Mouse (Mus musculus): ENCODE measurements around the gene Kifc1. TPM values are rescaled to one million over a fixed set of nuclear protein-coding genes. Genes with fewer than 3 reads are reported as not detected.

Gene Kifc1
- polyA plus RNA-seq, 1 experiment, result 32.2 TPM

DNA sequence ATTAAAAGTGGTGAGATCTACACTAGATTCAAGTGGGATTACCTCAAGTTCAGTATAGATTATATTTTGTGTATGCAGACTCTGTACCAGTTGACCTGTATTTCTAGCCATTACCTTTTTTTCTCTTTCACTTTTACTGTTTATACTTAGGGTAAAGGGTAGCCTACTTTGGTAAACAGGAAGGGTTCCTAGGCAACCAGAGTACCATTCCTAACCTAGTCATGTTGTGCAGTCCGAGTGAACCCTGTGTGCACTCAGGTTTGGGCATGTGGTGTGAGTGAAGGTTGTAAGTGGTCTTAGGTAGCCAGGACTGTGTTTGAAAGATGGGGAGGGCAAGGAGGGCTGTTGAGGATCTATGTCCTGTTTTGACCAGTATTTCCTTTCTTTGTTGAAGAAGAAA lies 39.1 kb downstream of the Kifc1 start:
- no peaks in the 10 kb centered on the region for H3K27me3 ChIP-seq (ENCODE audit: control insufficient read depth, insufficient read depth, insufficient read length)
- H3ac ChIP-seq (ENCODE audit: control insufficient read depth, insufficient read length), result no peak overlapping the region
- no peaks in the 10 kb centered on the region for H3K79me2 ChIP-seq (ENCODE audit: control insufficient read depth, insufficient read depth)
- H3K4me3 ChIP-seq, result no peak overlapping the region
- TF ChIP-seq SRF (IDR thresholded peaks at IDR 0.05; ENCODE audit: control insufficient read depth, insufficient read length, low read depth) (no peak), CEBPB (IDR thresholded peaks at IDR 0.05; ENCODE audit: insufficient read depth, poor library complexity, severe bottlenecking) (no peak), E2F4 (IDR thresholded peaks at IDR 0.05; ENCODE audit: insufficient read depth) (no peak)
- H3K4me2 ChIP-seq (ENCODE audit: low read depth), result no peak overlapping the region
- peaks cover 5% of the 10 kb centered on the region for H3K36me3 ChIP-seq (ENCODE audit: control insufficient read depth, insufficient read depth)

DNA sequence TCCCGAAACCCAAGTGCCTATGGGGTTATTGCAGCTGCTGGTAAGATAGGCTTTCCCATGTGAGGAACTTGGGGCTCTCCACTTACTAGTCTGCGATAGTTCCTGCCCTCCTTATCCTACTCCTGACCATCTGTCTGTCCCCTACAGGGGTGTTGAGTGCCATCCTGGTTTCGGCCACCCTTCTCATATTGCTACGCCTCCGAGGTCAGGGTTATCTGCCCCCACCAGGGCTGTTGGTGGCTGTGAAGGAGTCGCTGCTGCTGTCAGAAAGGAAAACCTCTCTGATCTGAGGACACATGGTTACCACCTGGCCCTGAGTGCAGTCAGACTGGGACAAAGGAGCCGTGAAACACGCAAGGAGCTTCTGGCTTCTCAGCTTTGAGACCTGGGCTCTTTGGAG lies 42.3 kb downstream of the Kifc1 start:
- TF ChIP-seq TCF3 (IDR thresholded peaks at IDR 0.05; ENCODE audit: insufficient read length, low read depth), result no peak
- TF ChIP-seq MYOD1 (IDR thresholded peaks at IDR 0.05; ENCODE audit: control insufficient read depth in 1 of 3, insufficient read length in 2 of 3, low read depth in 2 of 3), result peak in 1 of 3 experiments; percentile 60
- Histone ChIP-seq H3K36me3 (ENCODE audit: control insufficient read depth, insufficient read depth) (peaks cover 7% of the 10 kb centered on the region), H3K79me2 (ENCODE audit: control insufficient read depth, insufficient read depth) (no peaks in the 10 kb centered on the region), H3ac (ENCODE audit: control insufficient read depth, insufficient read length) (no peak overlapping the region), H3K27me3 (ENCODE audit: control insufficient read depth, insufficient read depth, insufficient read length) (no peaks in the 10 kb centered on the region), H3K4me2 (ENCODE audit: low read depth) (no peak overlapping the region), H3K4me3 (no peak overlapping the region)

DNA sequence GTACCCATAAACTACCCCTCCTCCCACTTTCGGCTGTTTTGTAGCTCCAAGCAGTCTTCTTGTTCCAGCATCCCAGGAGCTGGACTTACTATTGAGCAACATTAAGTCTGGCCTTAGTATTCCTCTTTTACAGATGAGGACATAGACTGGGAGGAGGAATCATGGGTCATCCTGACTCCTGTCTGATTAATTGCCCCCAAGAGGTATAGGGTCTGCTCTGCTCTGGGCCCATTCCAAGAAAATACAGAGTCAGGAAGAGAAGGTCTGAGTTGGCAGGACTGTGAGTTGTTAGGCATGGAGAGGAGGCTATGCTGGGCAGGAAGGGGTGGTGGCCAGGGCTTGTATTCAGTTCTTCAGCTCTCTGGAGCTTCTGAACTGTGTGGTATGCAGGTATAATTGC lies 46.3 kb downstream of the Kifc1 start:
- Histone ChIP-seq H3K4me2 (ENCODE audit: low read depth) (peak overlapping the region; percentile 99), H3K4me3 (peak overlapping the region; percentile 59), H3ac (ENCODE audit: control insufficient read depth, insufficient read length) (no peak overlapping the region), H3K79me2 (ENCODE audit: control insufficient read depth, insufficient read depth) (no peaks in the 10 kb centered on the region), H3K36me3 (ENCODE audit: control insufficient read depth, insufficient read depth) (peaks cover 7% of the 10 kb centered on the region), H3K27me3 (ENCODE audit: control insufficient read depth, insufficient read depth, insufficient read length) (no peaks in the 10 kb centered on the region)
- TF ChIP-seq POLR2AphosphoS2 (IDR thresholded peaks at IDR 0.05; ENCODE audit: insufficient read length, low read depth) (no peak), CEBPB (IDR thresholded peaks at IDR 0.05; ENCODE audit: insufficient read depth, poor library complexity, severe bottlenecking) (no peak), TCF3 (IDR thresholded peaks at IDR 0.05; ENCODE audit: insufficient read length, low read depth) (no peak), USF1 (IDR thresholded peaks at IDR 0.05; ENCODE audit: low read depth) (no peak), TCF12 (IDR thresholded peaks at IDR 0.05; ENCODE audit: insufficient read depth, poor library complexity, severe bottlenecking) (no peak), POLR2A (IDR thresholded peaks at IDR 0.05; ENCODE audit: insufficient read length, low read depth) (no peak), MYOD1 (IDR thresholded peaks at IDR 0.05; ENCODE audit: control insufficient read depth in 1 of 3, insufficient read length in 2 of 3, low read depth in 2 of 3) (no peak), E2F4 (IDR thresholded peaks at IDR 0.05; ENCODE audit: insufficient read depth) (no peak), REST (IDR thresholded peaks at IDR 0.05; ENCODE audit: insufficient read depth, insufficient read length) (no peak)

DNA sequence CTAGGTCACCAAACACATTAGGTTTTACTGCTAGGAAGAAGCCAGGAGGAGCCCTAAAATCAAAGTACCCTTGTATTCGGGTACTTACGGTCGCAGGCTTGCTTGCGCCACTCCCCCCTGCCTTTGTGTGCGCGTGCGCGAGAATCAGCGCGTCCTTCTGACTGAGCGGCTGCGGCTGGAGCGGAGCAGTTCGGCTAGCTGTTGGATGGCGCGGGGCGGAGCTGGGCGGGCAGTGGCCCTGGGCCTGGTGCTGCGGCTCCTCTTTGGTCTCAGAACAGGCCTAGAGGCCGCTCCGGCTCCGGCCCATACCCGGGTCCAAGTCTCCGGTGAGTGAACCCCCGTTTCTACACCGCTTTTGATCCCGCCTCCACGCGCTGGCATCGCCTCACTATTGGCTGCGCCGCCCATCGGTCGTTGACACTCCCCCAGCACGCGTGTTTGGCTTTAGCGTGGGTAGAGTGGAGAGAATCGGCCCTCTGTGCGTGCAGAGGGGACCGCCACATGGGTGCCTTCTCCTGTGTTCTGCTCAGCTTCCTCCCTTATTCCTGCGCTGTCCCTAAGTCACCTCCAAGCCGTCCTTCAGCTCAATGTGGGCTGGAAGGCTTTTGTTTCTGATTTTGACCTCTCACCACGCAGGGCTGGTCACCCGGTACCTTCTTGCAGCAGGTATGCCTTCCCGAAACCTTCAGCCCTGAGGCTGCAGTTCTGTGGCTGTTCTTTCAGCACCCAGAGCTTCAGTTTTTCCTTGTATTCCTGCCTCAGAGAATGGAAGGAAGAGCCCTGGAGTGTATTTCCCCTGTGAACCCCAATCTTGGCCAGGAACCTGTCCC lies 47.3 kb downstream of the Kifc1 start, which contains the start of gene Cd320:
Gene Cd320 (plus strand): TSS at position 126 of the 830 bp plus-strand sequence.
- TF ChIP-seq CEBPB (IDR thresholded peaks at IDR 0.05; ENCODE audit: insufficient read depth, poor library complexity, severe bottlenecking) (no peak), POLR2AphosphoS2 (IDR thresholded peaks at IDR 0.05; ENCODE audit: insufficient read length, low read depth) (peak; percentile 90), MYOG (IDR thresholded peaks at IDR 0.05; ENCODE audit: control insufficient read depth in 1 of 3, insufficient read depth in 1 of 3, insufficient read length in 2 of 3, low read depth in 2 of 3) (peak in 1 of 3 experiments; percentile 17), POLR2A (IDR thresholded peaks at IDR 0.05; ENCODE audit: insufficient read length, low read depth) (peak; percentile 83)
- H3K36me3 ChIP-seq (ENCODE audit: control insufficient read depth, insufficient read depth), result peaks cover 8% of the 10 kb centered on the region
- no peaks in the 10 kb centered on the region for H3K27me3 ChIP-seq (ENCODE audit: control insufficient read depth, insufficient read depth, insufficient read length)
- H3K79me2 ChIP-seq (ENCODE audit: control insufficient read depth, insufficient read depth), result no peaks in the 10 kb centered on the region
- H3K4me3 ChIP-seq, result peak within 1 kb of the TSS; percentile 59
- peak within 1 kb of the TSS; percentile 7 for H3ac ChIP-seq (ENCODE audit: control insufficient read depth, insufficient read length)
- H3K4me2 ChIP-seq (ENCODE audit: low read depth), result peak within 1 kb of the TSS; percentile 99

DNA sequence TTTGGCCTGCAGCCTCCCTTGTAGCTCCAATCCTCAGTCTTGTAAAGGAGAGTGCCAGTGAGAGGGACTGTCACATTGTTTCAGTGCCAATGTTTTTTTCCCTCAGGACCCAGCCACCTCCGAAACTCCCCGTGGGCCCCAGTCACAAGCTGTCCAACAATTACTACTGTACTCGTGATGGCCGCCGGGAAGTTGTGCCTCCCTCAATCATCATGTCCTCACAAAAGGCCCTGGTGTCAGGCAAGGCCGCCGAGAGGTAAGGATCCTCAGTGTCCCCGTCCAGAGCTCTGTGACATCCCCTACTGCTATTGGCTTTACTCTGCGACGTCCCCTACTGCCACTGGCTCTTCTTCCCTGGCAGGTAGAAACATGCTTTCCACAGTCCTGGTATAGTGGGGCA lies 60.9 kb downstream of the Kifc1 start:
- H3ac ChIP-seq (ENCODE audit: control insufficient read depth, insufficient read length), result no peak overlapping the region
- no peak overlapping the region for H3K4me2 ChIP-seq (ENCODE audit: low read depth)
- H3K36me3 ChIP-seq (ENCODE audit: control insufficient read depth, insufficient read depth), result peaks cover 35% of the 10 kb centered on the region
- H3K27me3 ChIP-seq (ENCODE audit: control insufficient read depth, insufficient read depth, insufficient read length), result no peaks in the 10 kb centered on the region
- no peak for TF ChIP-seq TCF12 (IDR thresholded peaks at IDR 0.05; ENCODE audit: insufficient read depth, poor library complexity, severe bottlenecking)
- no peak for TF ChIP-seq MYOG (IDR thresholded peaks at IDR 0.05; ENCODE audit: control insufficient read depth in 1 of 3, insufficient read depth in 1 of 3, insufficient read length in 2 of 3, low read depth in 2 of 3)
- TF ChIP-seq MAX (IDR thresholded peaks at IDR 0.05; ENCODE audit: low read depth), result no peak
- TF ChIP-seq POLR2AphosphoS2 (IDR thresholded peaks at IDR 0.05; ENCODE audit: insufficient read length, low read depth), result no peak
- TF ChIP-seq USF1 (IDR thresholded peaks at IDR 0.05; ENCODE audit: low read depth), result no peak
- no peak for TF ChIP-seq CEBPB (IDR thresholded peaks at IDR 0.05; ENCODE audit: insufficient read depth, poor library complexity, severe bottlenecking)
- peaks cover 50% of the 10 kb centered on the region for H3K79me2 ChIP-seq (ENCODE audit: control insufficient read depth, insufficient read depth)
- H3K4me3 ChIP-seq, result no peak overlapping the region

Measured in myocyte (in vitro differentiated cells).